Mouse (Mus musculus) small intestine, adult 2 months (tissue): ENCODE results near the gene Ctla4. TPM values are rescaled to one million over a fixed set of nuclear protein-coding genes. Genes with fewer than 3 reads are reported as not detected.

Experiments
- H3K27ac ChIP-seq: fragments of 200-500 bp; 2 replicates; pipeline ENCODE4 v1.5.1; 2012; ENCODE audit warnings: low read depth, low read length, control low read depth, inconsistent platforms; ENCODE audit not compliant: insufficient read depth
- H3K27me3 ChIP-seq: fragments of 200-500 bp; 2 replicates; pipeline ENCODE4 v1.6.1; 2012; ENCODE audit warnings: mild to moderate bottlenecking, moderate library complexity, low read length, inconsistent platforms; ENCODE audit not compliant: control insufficient read depth, insufficient read depth
- H3K36me3 ChIP-seq: fragments of 200-500 bp; 2 replicates; pipeline ENCODE4 v1.6.1; 2012; ENCODE audit warnings: mild to moderate bottlenecking, low read length, control low read depth, inconsistent platforms; ENCODE audit not compliant: control insufficient read depth, insufficient read depth
- H3K4me1 ChIP-seq: fragments of 200-500 bp; 2 replicates; pipeline ENCODE4 v1.6.1; 2012; ENCODE audit warnings: low read length, inconsistent platforms, mixed read lengths; ENCODE audit not compliant: control insufficient read depth, insufficient read depth, insufficient read length
- H3K4me3 ChIP-seq: fragments of 200-500 bp; 2 replicates; pipeline ENCODE4 v1.5.1; 2012; ENCODE audit warnings: low read depth, mild to moderate bottlenecking, control low read depth, inconsistent platforms, low read length, moderate library complexity
- CTCF ChIP-seq: fragments of 200-500 bp; IDR thresholded peaks from 2 replicates; pipeline ENCODE4 v1.5.1; 2012; ENCODE audit warnings: low read depth, mild to moderate bottlenecking, control low read depth, inconsistent platforms, low read length, moderate library complexity, mixed read lengths; ENCODE audit not compliant: insufficient replicate concordance, insufficient read length; ENCODE audit errors: extremely low read depth
- POLR2A ChIP-seq: fragments of 200-500 bp; IDR thresholded peaks from 2 replicates; pipeline ENCODE4 v1.6.1; 2012; ENCODE audit warnings: low read depth, mild to moderate bottlenecking, control low read depth, inconsistent platforms, low read length, moderate library complexity
- WGBS: fragments of 180-500 bp; shearing (Covaris S2); methylation state at CpG from one replicate; pipeline ENCODE4 v1.1.7; 2018; 5-methylcytosine and 5-hydroxymethylcytosine counted together
- polyA plus RNA-seq: library from polyadenylated mRNA; depleted of rRNA; stranded (reverse); fragments of >200 nt; gene quantifications from 2 replicates; pipeline ENCODE4 v1.2.3, GENCODE M21; 2012; rRNA removed

Ctla4 gene
- polyA plus RNA-seq: 0.30 and 0.77 TPM in 2 replicates

- TF ChIP-seq CTCF (no peak), POLR2A (no peak)
- Histone ChIP-seq H3K27ac (no peak within 1 kb of the TSS), H3K36me3 (no peaks in the 10 kb centered on the region), H3K27me3 (no peaks in the 10 kb centered on the region), H3K4me3 (no peak within 1 kb of the TSS), H3K4me1 (no peaks in the 10 kb centered on the region)
- 81% methylated on average over 7 of the region's 7 CpGs for WGBS
Observed at GRCm38 (mm10) chr1:60886981-60887380, at the start of gene Ctla4. Ctla4 (plus strand) TSS chr1:60887000.

- Histone ChIP-seq H3K4me1 (peaks cover 2% of the 10 kb centered on the region; the same call in 1 of the 2 replicates), H3K36me3 (no peaks in the 10 kb centered on the region), H3K27me3 (no peaks in the 10 kb centered on the region), H3K27ac (no peak overlapping the region), H3K4me3 (no peak overlapping the region)
- TF ChIP-seq POLR2A: no peak
- TF ChIP-seq CTCF: no peak
- WGBS: 89% methylated on average over 1 of the region's 1 CpGs
Observed at GRCm38 (mm10) chr1:60839161-60839560, 47.6 kb upstream of the Ctla4 start.

DNA sequence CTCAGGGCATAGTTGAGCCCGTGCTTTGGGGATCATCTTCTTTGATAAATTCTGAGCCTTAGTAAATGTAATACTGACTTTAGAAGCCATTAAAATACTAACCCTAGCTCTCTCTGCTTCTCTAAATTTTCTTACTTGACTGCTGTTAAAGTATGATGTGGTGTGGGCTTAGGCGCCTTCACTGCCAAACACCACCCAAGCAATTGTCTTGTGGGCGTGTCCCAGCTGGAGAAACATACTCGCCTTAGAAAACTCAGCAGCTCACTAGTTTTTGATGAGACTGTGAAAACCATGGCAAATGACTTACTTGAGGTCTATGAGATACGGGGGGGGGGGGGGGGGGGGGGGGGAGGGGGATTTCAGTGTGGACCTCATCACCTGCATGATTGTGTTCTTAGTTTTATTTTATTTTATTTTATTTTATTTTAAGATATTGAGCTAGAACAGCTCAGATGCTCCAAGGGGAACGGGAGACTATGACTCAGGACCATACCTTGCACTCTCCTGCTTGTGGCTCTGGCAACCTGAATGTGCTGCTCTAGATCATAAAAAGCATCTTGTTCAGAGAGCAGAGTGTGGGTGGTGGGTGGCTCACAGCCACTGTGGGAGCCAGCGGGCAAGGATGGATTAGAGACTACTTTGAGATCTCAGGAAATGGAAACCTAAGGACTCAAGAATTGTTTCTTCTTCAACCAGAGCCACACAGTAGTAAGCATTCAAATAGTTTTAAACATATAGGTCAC, 41.3 kb upstream of the Ctla4 start:
- TF ChIP-seq CTCF: no peak
- TF ChIP-seq POLR2A: no peak
- WGBS: 82% methylated on average over 7 of the region's 7 CpGs

GRCm38 (mm10) chr1:60846616-60847275, 40.1 kb upstream of the Ctla4 start:
- TF ChIP-seq POLR2A (no peak), CTCF (no peak)
- Histone ChIP-seq H3K4me3 (no peak overlapping the region), H3K27me3 (no peaks in the 10 kb centered on the region), H3K27ac (no peak overlapping the region), H3K4me1 (no peaks in the 10 kb centered on the region), H3K36me3 (no peaks in the 10 kb centered on the region)
- WGBS: 57% methylated on average over 4 of the region's 4 CpGs

More for the DNA sequence above, 41.3 kb upstream of the Ctla4 start:
- Histone ChIP-seq H3K4me1 (no peaks in the 10 kb centered on the region), H3K4me3 (no peak overlapping the region), H3K27me3 (no peaks in the 10 kb centered on the region), H3K36me3 (no peaks in the 10 kb centered on the region), H3K27ac (no peak overlapping the region)

DNA sequence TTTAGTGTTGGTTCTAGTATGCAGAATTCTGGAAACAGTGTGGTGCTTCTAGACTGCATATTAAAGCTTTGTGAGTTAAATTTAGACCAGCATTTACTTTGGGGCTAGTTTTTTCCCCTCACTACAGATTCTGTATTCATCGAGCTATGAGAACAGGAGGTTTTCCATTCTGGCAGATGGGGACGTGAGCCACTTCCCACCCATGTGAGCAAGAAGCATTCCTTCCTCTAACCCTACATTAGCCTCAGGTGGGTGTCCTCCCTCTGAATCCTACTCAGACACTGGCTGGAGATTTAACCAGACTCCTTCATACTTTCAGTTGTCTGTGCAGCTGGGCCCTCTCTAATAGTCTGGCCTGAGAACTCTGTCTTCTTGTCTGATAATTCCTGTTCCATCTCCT, 37.7 kb upstream of the Ctla4 start:
- Histone ChIP-seq H3K27ac (no peak overlapping the region), H3K36me3 (no peaks in the 10 kb centered on the region), H3K4me1 (peaks cover 14% of the 10 kb centered on the region; the same call in 1 of the 2 replicates), H3K4me3 (no peak overlapping the region), H3K27me3 (no peaks in the 10 kb centered on the region)
- TF ChIP-seq CTCF (no peak), POLR2A (no peak)
- WGBS: 86% methylated on average over 2 of the region's 2 CpGs

GRCm38 (mm10) chr1:60849816-60850215, 37.0 kb upstream of the Ctla4 start:
- Histone ChIP-seq H3K4me3 (no peak overlapping the region), H3K27ac (no peak overlapping the region), H3K36me3 (no peaks in the 10 kb centered on the region), H3K27me3 (no peaks in the 10 kb centered on the region), H3K4me1 (peaks cover 15% of the 10 kb centered on the region; the same call in 1 of the 2 replicates)
- 92% methylated on average over 4 of the region's 4 CpGs for WGBS
- TF ChIP-seq POLR2A (no peak), CTCF (no peak)

GRCm38 (mm10) chr1:60851041-60851781, 35.6 kb upstream of the Ctla4 start:
- no peak for TF ChIP-seq CTCF
- no peak for TF ChIP-seq POLR2A
- H3K27ac ChIP-seq: no peak overlapping the region
- no peaks in the 10 kb centered on the region for H3K27me3 ChIP-seq
- H3K4me1 ChIP-seq: peaks cover 15% of the 10 kb centered on the region; the same call in 1 of the 2 replicates
- no peaks in the 10 kb centered on the region for H3K36me3 ChIP-seq
- WGBS: 89% methylated on average over 8 of the region's 8 CpGs
- no peak overlapping the region for H3K4me3 ChIP-seq
